Mouse (Mus musculus): ENCODE data around the gene Pycr1. TPM values are rescaled to one million over a fixed set of nuclear protein-coding genes. Genes with fewer than 3 reads are reported as not detected.

Pycr1 gene
- polyA plus RNA-seq, 1 experiment, result 6.9 TPM

DNA sequence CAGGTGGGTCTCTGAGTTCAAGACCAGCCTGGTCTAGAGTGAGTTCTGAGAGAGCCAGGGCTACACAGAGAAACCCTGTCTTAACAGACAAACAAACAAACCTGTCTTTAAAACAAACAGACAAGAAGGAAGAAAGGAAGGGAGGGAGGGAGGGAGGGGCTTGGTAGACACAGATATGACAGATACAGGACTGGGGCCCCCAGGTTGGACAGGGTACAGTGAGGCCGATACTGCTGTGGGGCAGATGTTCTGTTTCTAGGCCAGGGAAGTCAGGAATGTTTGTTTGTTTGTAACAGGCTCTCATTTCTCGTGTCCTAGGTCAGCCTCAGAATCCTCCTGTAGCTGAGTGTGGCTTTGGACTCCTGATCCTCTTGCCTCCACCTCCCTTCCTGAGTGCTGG, 40.0 kb downstream of the Pycr1 start:
- no peak for DNase-seq (ENCODE audit: low read depth)

GRCm38 (mm10) chr11:120600716-120601115, 42.9 kb downstream of the Pycr1 start:
- DNase-seq (ENCODE audit: low read depth), result no peak

GRCm38 (mm10) chr11:120598990-120599549, 44.5 kb downstream of the Pycr1 start:
- no peak for DNase-seq (ENCODE audit: low read depth)

DNA sequence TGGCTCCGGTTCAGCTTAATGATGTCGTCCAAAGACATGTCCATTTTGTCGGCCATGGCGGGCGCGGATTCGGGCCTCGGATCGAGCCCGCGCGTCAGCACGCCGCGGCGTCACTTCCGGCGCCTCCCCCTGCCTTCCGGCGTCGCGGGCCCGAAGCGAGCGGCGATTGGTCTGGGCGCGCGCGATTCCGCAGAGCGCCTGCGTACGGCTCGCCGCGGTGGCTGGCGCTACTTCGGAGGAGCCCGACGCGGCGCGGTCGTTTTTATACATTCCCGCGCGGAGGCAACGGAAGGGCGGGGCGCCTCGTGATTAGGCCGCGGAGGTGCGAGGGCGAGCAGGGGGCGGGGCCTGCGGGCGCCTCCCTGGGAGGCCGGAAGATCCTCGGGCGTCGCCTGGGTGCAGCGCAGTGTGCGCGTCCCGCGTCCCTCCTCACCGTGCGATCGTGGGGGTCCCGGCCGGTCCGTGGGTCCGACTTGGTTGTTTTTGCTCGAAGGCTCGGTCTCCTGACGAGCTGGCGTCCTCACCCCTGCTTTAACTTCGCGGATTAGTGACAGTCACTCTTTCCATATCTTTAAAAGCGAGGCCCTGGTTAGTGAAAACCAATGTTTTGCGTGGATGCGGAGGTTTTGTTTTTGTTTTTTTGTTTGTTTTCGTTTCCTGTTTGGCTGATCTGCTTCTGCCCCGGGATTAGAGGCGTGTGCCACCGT, 45.1 kb downstream of the Pycr1 start, which contains the start of the genes Alyref and Anapc11:
Alyref (minus strand) TSS at position 83 of the 707 bp plus-strand sequence.
Anapc11 (plus strand) TSS at position 139 of the 707 bp plus-strand sequence.
- peak; percentile 51 for DNase-seq (ENCODE audit: low read depth)

- no peak for DNase-seq (ENCODE audit: low read depth)
These were observed 46.0 kb downstream of the Pycr1 start for GRCm38 (mm10) chr11:120597240-120598235.

GRCm38 (mm10) chr11:120588531-120588930, 55.0 kb downstream of the Pycr1 start:
- no peak for DNase-seq (ENCODE audit: low read depth)

Other genes starting within 250 kb of the Pycr1 start
- 68.8 and 71.4 TPM in 2 replicates for gene Nploc4, start 206.1 kb downstream of the Pycr1 start, polyA plus RNA-seq (2012; rRNA removed)
- not detected in 2 replicates for gene Tspan10, start 201.1 kb downstream of the Pycr1 start, polyA plus RNA-seq (2012; rRNA removed)
- gene Pde6g, start 190.3 kb downstream of the Pycr1 start, polyA plus RNA-seq (2012; rRNA removed), result 0.42 and 0.72 TPM in 2 replicates
- 24.5 and 30.4 TPM in 2 replicates for gene Oxld1, start 185.7 kb downstream of the Pycr1 start, polyA plus RNA-seq (2012; rRNA removed)
- gene Ccdc137, start 185.7 kb downstream of the Pycr1 start, polyA plus RNA-seq (2012; rRNA removed), result 13.1 and 16.6 TPM in 2 replicates
- 32.5 and 34.3 TPM in 2 replicates for gene Arl16, start 176.2 kb downstream of the Pycr1 start, polyA plus RNA-seq (2012; rRNA removed)
- gene Mrpl12, start 159.2 kb downstream of the Pycr1 start, polyA plus RNA-seq (2012; rRNA removed), result 61.8 and 70.5 TPM in 2 replicates
- 372 and 561 TPM in 2 replicates for gene Slc25a10, start 151.9 kb downstream of the Pycr1 start, polyA plus RNA-seq (2012; rRNA removed)
- gene Gcgr, start 113.1 kb downstream of the Pycr1 start, polyA plus RNA-seq (2012; rRNA removed), result 1.2 and 1.8 TPM in 2 replicates
- gene Mcrip1, start 94.0 kb downstream of the Pycr1 start, polyA plus RNA-seq (2012; rRNA removed), result 153 and 179 TPM in 2 replicates
- 0.72 TPM in 1 of 2 replicates, not detected in the other for gene Ppp1r27, start 92.6 kb downstream of the Pycr1 start, polyA plus RNA-seq (2012; rRNA removed)
- gene P4hb, start 70.5 kb downstream of the Pycr1 start, polyA plus RNA-seq (2012; rRNA removed), result 372 and 394 TPM in 2 replicates
- gene Arhgdia, start 62.1 kb downstream of the Pycr1 start, polyA plus RNA-seq (2012; rRNA removed), result 584 and 632 TPM in 2 replicates
- gene Alyref, start 45.4 kb downstream of the Pycr1 start, polyA plus RNA-seq (2012; rRNA removed), result 21.4 and 28.5 TPM in 2 replicates
- 74.7 and 75.0 TPM in 2 replicates for gene Anapc11, start 45.3 kb downstream of the Pycr1 start, polyA plus RNA-seq (2012; rRNA removed)
- gene Npb, start 35.3 kb downstream of the Pycr1 start, polyA plus RNA-seq (2012; rRNA removed), result 1.1 and 1.2 TPM in 2 replicates
- 139 and 189 TPM in 2 replicates for gene Pcyt2, start 25.8 kb downstream of the Pycr1 start, polyA plus RNA-seq (2012; rRNA removed)
- 57.9 and 61.4 TPM in 2 replicates for gene Sirt7, start 18.5 kb downstream of the Pycr1 start, polyA plus RNA-seq (2012; rRNA removed)
- 53.0 and 56.7 TPM in 2 replicates for gene Mafg, start 10.2 kb downstream of the Pycr1 start, polyA plus RNA-seq (2012; rRNA removed)
- gene Myadml2, start 4.4 kb upstream of the Pycr1 start, polyA plus RNA-seq (2012; rRNA removed), result 0.26 TPM in 1 of 2 replicates, not detected in the other
- gene Notum, start 17.4 kb upstream of the Pycr1 start, polyA plus RNA-seq (2012; rRNA removed), result 3.3 and 4.0 TPM in 2 replicates
- gene Aspscr1, start 29.2 kb upstream of the Pycr1 start, polyA plus RNA-seq (2012; rRNA removed), result 93.6 and 104 TPM in 2 replicates
- 84.6 and 100 TPM in 2 replicates for gene Cenpx, start 70.0 kb upstream of the Pycr1 start, polyA plus RNA-seq (2012; rRNA removed)
- gene Lrrc45, start 70.2 kb upstream of the Pycr1 start, polyA plus RNA-seq (2012; rRNA removed), result 38.5 and 41.4 TPM in 2 replicates
- 18.2 and 19.0 TPM in 2 replicates for gene Rac3, start 77.7 kb upstream of the Pycr1 start, polyA plus RNA-seq (2012; rRNA removed)
- gene Dcxr, start 83.5 kb upstream of the Pycr1 start, polyA plus RNA-seq (2012; rRNA removed), result 188 and 202 TPM in 2 replicates
- gene Cbr2, start 88.3 kb upstream of the Pycr1 start, polyA plus RNA-seq (2012; rRNA removed), result 121 and 130 TPM in 2 replicates
- 0.59 and 1.1 TPM in 2 replicates for gene Hmga1b, start 119.0 kb upstream of the Pycr1 start, polyA plus RNA-seq (2012; rRNA removed)
- gene Rfng, start 140.4 kb upstream of the Pycr1 start, polyA plus RNA-seq (2012; rRNA removed), result 35.8 and 37.8 TPM in 2 replicates
- 207 and 231 TPM in 2 replicates for gene Gps1, start 140.5 kb upstream of the Pycr1 start, polyA plus RNA-seq (2012; rRNA removed)
- gene Dus1l, start 152.6 kb upstream of the Pycr1 start, polyA plus RNA-seq (2012; rRNA removed), result 31.7 and 31.9 TPM in 2 replicates
- gene Fasn, start 180.8 kb upstream of the Pycr1 start, polyA plus RNA-seq (2012; rRNA removed), result 2,531 and 4,379 TPM in 2 replicates

All from gonadal fat pad, adult 2 months (tissue).